Mouse (Mus musculus) heart, embryonic 16.5 days (tissue): ENCODE results near the gene Pacsin2. TPM values are rescaled to one million over a fixed set of nuclear protein-coding genes. Genes with fewer than 3 reads are reported as not detected.

Experiments used
- ATAC-seq: fragments of 200-750 bp; cut with Nextera tagmentation; replicated peaks from 2 replicates; pipeline ENCODE4 v1.8.0; 2017; ENCODE audit warnings: moderate number of reproducible peaks; ENCODE audit not compliant: insufficient read depth, low FRiP score; ENCODE audit errors: extremely low read depth
- H3K27ac ChIP-seq: fragments of 300-500 bp; sonication (generic); 2 replicates; pipeline ENCODE4 v1.5.1; 2014; ENCODE audit warnings: mild to moderate bottlenecking, low read length, control low read depth, moderate library complexity
- H3K27me3 ChIP-seq: fragments of 300-500 bp; sonication (generic); 2 replicates; pipeline ENCODE4 v1.6.1; 2014; ENCODE audit warnings: low read length, mixed read lengths; ENCODE audit not compliant: control insufficient read depth, insufficient read depth
- H3K36me3 ChIP-seq: fragments of 300-500 bp; sonication (generic); 2 replicates; pipeline ENCODE4 v1.6.1; 2014; ENCODE audit not compliant: control insufficient read depth, insufficient read depth
- H3K4me1 ChIP-seq: fragments of 300-500 bp; sonication (generic); 2 replicates; pipeline ENCODE4 v1.6.1; 2014; ENCODE audit warnings: low read length, mixed read lengths; ENCODE audit not compliant: control insufficient read depth, insufficient read depth
- H3K4me2 ChIP-seq: fragments of 300-500 bp; sonication (generic); 2 replicates; pipeline ENCODE4 v1.6.1; 2014; ENCODE audit warnings: low read depth, mild to moderate bottlenecking, control low read depth, low read length
- H3K4me3 ChIP-seq: fragments of 300-500 bp; sonication (generic); 2 replicates; pipeline ENCODE4 v1.5.1; 2014; ENCODE audit warnings: mild to moderate bottlenecking, control low read depth, low read length
- H3K9ac ChIP-seq: fragments of 300-500 bp; sonication (generic); 2 replicates; pipeline ENCODE4 v1.6.1; 2014; ENCODE audit warnings: low read length, control low read depth
- H3K9me3 ChIP-seq: fragments of 300-500 bp; sonication (generic); replicated peaks from 2 replicates; pipeline ENCODE4 v1.6.1; 2016; ENCODE audit warnings: low read length; ENCODE audit not compliant: control insufficient read depth
- WGBS: fragments of 180-500 bp; shearing (Covaris S2); extraction: QIAGEN DNeasy Blood & Tissue Kit; methylation state at CpG from one replicate; pipeline ENCODE4 v1.1.7; 2014; 5-methylcytosine and 5-hydroxymethylcytosine counted together
- polyA plus RNA-seq: library from polyadenylated mRNA; unstranded; fragments of >200 nt; fragmentation: Nextera tagmentation; extraction: Ambion mirVana; gene quantifications from 2 replicates; pipeline ENCODE4 v1.2.1, GENCODE M21; 2015

Gene Pacsin2
- polyA plus RNA-seq, 1 experiment from 2014 or later = 73.3 TPM

- peaks cover 21% of the 10 kb centered on the region for H3K4me1 ChIP-seq
- H3K27me3 ChIP-seq = no peaks in the 10 kb centered on the region
- ATAC-seq = no peak
- 17% methylated on average over 8 of the region's 8 CpGs for WGBS
- H3K9me3 ChIP-seq = no peaks in the 10 kb centered on the region
- no peaks in the 10 kb centered on the region; the same call in 1 of the 2 replicates for H3K36me3 ChIP-seq
- peak overlapping the region; percentile 48 for H3K27ac ChIP-seq
- H3K4me2 ChIP-seq = peak overlapping the region; percentile 80
- H3K9ac ChIP-seq = peak overlapping the region; percentile 93
- H3K4me3 ChIP-seq = peak overlapping the region; percentile 72
These were observed 115.0 kb downstream of the Pacsin2 start for GRCm38 (mm10) chr15:83349225-83349953.

- Histone ChIP-seq H3K9ac (peak overlapping the region; percentile 13; the same call in 1 of the 2 replicates), H3K4me3 (peak overlapping the region; percentile 72; the same call in 1 of the 2 replicates), H3K4me1 (peaks cover 28% of the 10 kb centered on the region), H3K27me3 (no peaks in the 10 kb centered on the region), H3K27ac (no peak overlapping the region), H3K4me2 (peak overlapping the region; percentile 80), H3K36me3 (no peaks in the 10 kb centered on the region; the same call in 1 of the 2 replicates), H3K9me3 (no peaks in the 10 kb centered on the region)
- 73% methylated on average over 4 of the region's 4 CpGs for WGBS
- ATAC-seq = no peak
These were observed 115.7 kb downstream of the Pacsin2 start for GRCm38 (mm10) chr15:83348747-83349146.

- H3K9ac ChIP-seq = no peak overlapping the region
- H3K4me2 ChIP-seq = no peak overlapping the region
- peaks cover 28% of the 10 kb centered on the region for H3K4me1 ChIP-seq
- H3K27me3 ChIP-seq = no peaks in the 10 kb centered on the region
- H3K9me3 ChIP-seq = no peaks in the 10 kb centered on the region
- peaks cover 9% of the 10 kb centered on the region for H3K36me3 ChIP-seq
- WGBS = 88% methylated on average over 15 of the region's 15 CpGs
- no peak overlapping the region; the same call in 1 of the 2 replicates for H3K27ac ChIP-seq
- H3K4me3 ChIP-seq = no peak overlapping the region
- ATAC-seq = no peak
These were observed 118.4 kb downstream of the Pacsin2 start for GRCm38 (mm10) chr15:83345898-83346529.

- Histone ChIP-seq H3K4me3 (no peak overlapping the region), H3K4me1 (peaks cover 29% of the 10 kb centered on the region), H3K9ac (peak overlapping the region; percentile 59), H3K4me2 (peak overlapping the region; percentile 17; the same call in 1 of the 2 replicates), H3K9me3 (no peaks in the 10 kb centered on the region), H3K27ac (peak overlapping the region; percentile 96), H3K27me3 (no peaks in the 10 kb centered on the region), H3K36me3 (peaks cover 12% of the 10 kb centered on the region)
- WGBS = 32% methylated on average over 7 of the region's 7 CpGs
- ATAC-seq = peak; percentile 92
These were observed 119.5 kb downstream of the Pacsin2 start for GRCm38 (mm10) chr15:83344956-83345355.

GRCm38 (mm10) chr15:83344157-83344556 lies 120.2 kb downstream of the Pacsin2 start:
- WGBS = 37% methylated on average over 7 of the region's 7 CpGs
- peak overlapping the region; percentile 96 for H3K27ac ChIP-seq
- H3K9ac ChIP-seq = peak overlapping the region; percentile 59
- H3K4me3 ChIP-seq = no peak overlapping the region
- peak overlapping the region; percentile 17; the same call in 1 of the 2 replicates for H3K4me2 ChIP-seq
- H3K36me3 ChIP-seq = peaks cover 12% of the 10 kb centered on the region
- peaks cover 26% of the 10 kb centered on the region for H3K4me1 ChIP-seq
- H3K9me3 ChIP-seq = no peaks in the 10 kb centered on the region
- ATAC-seq = no peak
- no peaks in the 10 kb centered on the region for H3K27me3 ChIP-seq

GRCm38 (mm10) chr15:83338908-83339307 lies 125.5 kb downstream of the Pacsin2 start:
- H3K27ac ChIP-seq = no peak overlapping the region
- no peak overlapping the region for H3K4me3 ChIP-seq
- no peaks in the 10 kb centered on the region for H3K9me3 ChIP-seq
- H3K27me3 ChIP-seq = no peaks in the 10 kb centered on the region
- H3K36me3 ChIP-seq = peaks cover 24% of the 10 kb centered on the region
- no peak for ATAC-seq
- H3K9ac ChIP-seq = no peak overlapping the region
- no peak overlapping the region for H3K4me2 ChIP-seq
- 79% methylated on average over 6 of the region's 6 CpGs for WGBS
- peaks cover 5% of the 10 kb centered on the region for H3K4me1 ChIP-seq

GRCm38 (mm10) chr15:83337903-83338870 lies 126.2 kb downstream of the Pacsin2 start:
- no peak overlapping the region for H3K9ac ChIP-seq
- WGBS = 76% methylated on average over 8 of the region's 8 CpGs
- no peaks in the 10 kb centered on the region for H3K27me3 ChIP-seq
- H3K9me3 ChIP-seq = no peaks in the 10 kb centered on the region
- H3K4me3 ChIP-seq = no peak overlapping the region
- H3K27ac ChIP-seq = no peak overlapping the region
- H3K4me1 ChIP-seq = peaks cover 4% of the 10 kb centered on the region; the same call in 1 of the 2 replicates
- peaks cover 31% of the 10 kb centered on the region for H3K36me3 ChIP-seq
- ATAC-seq = no peak
- no peak overlapping the region for H3K4me2 ChIP-seq

- H3K9me3 ChIP-seq = no peaks in the 10 kb centered on the region
- H3K4me3 ChIP-seq = no peak overlapping the region
- WGBS = 79% methylated on average over 3 of the region's 3 CpGs
- H3K27me3 ChIP-seq = no peaks in the 10 kb centered on the region
- no peak overlapping the region for H3K4me2 ChIP-seq
- no peak for ATAC-seq
- H3K9ac ChIP-seq = no peak overlapping the region
- H3K27ac ChIP-seq = no peak overlapping the region
- peaks cover 48% of the 10 kb centered on the region for H3K36me3 ChIP-seq
- no peaks in the 10 kb centered on the region for H3K4me1 ChIP-seq
These were observed 132.0 kb downstream of the Pacsin2 start for GRCm38 (mm10) chr15:83332373-83332772.
